Comparison of ENCODE assay signal across 18 mouse cellular contexts in genomic region chr5:129121654-129122285, GRCm38 (mm10). TPM values are rescaled to one million over a fixed set of nuclear protein-coding genes. Genes with fewer than 3 reads are reported as not detected.
A peak's percentile ranks its signal among the peaks of the same experiment; 100 is the strongest.
DNase-seq lines count a peak whose midpoint lies in the region; ATAC-seq and TF ChIP-seq lines count a peak whose summit lies in the region.
"Had no signal": no experiment of that assay in that cellular context is flagged by ENCODE, and none has a peak within 500 bp of the region (broad histone marks: within the 10 kb centered on the region; RNA-seq: fewer than 3 reads in every experiment).

No protein-coding gene starts in this region.

- TF ChIP-seq CTCF in kidney, postnatal 0 days (IDR thresholded peaks at IDR 0.05; ENCODE audit: low read depth): no peak
- TF ChIP-seq CTCF in cortical plate, adult 2 months (IDR thresholded peaks at IDR 0.05; ENCODE audit: extremely low read depth, insufficient read depth, low read length): no peak

- no peak overlapping the region for H3K4me3 ChIP-seq in kidney, postnatal 0 days (replicated peaks; ENCODE audit: low read depth, low read length)
- no peak overlapping the region for H3K4me3 ChIP-seq in cortical plate, adult 2 months (ENCODE audit: insufficient read depth, low read length)
- H3K4me3 ChIP-seq: embryonic facial prominence, embryonic 13.5 days; forebrain, embryonic 12.5 days; gastrocnemius, adult 2 months; heart, embryonic 13.5 days; hindbrain, embryonic 15.5 days had no signal

- no peaks in the 10 kb centered on the region for H3K9me3 ChIP-seq in kidney, postnatal 0 days (replicated peaks; ENCODE audit: low read length)
- H3K9me3 ChIP-seq: embryonic facial prominence, embryonic 13.5 days; forebrain, embryonic 12.5 days; heart, embryonic 13.5 days; hindbrain, embryonic 15.5 days had no signal

- DNase-seq in kidney, postnatal 0 days (ENCODE audit: low spot score): peak; percentile 42
- DNase-seq in kidney, postnatal 4 days: no peak
- peak; percentile 62 for DNase-seq in right cerebral cortex, adult 18-20 months
- no peak for DNase-seq in right cerebral cortex, postnatal 14 days
- DNase-seq in right cerebral cortex, postnatal 36 days (ENCODE audit: low spot score in 2 of 2): peak; percentile 47 to 64
- no peak for DNase-seq in layer of hippocampus, adult 11-12 months (ENCODE audit: low spot score)
- DNase-seq: cerebellum, adult 11 months; cerebellum, adult 8-10 months; cerebellum, postnatal 14 days; gastrocnemius, adult 2 months; gastrocnemius, postnatal 25 days; heart, postnatal 36 days had no signal

- H3K4me2 ChIP-seq in kidney, postnatal 0 days (ENCODE audit: low read length): no peak overlapping the region
- H3K4me2 ChIP-seq: embryonic facial prominence, embryonic 13.5 days; forebrain, embryonic 12.5 days; heart, embryonic 13.5 days; hindbrain, embryonic 15.5 days had no signal

- 40% methylated on average over 15 of the region's 15 CpGs for WGBS in kidney, postnatal 0 days

- H3K4me1 ChIP-seq in kidney, postnatal 0 days (replicated peaks; ENCODE audit: insufficient read depth, low read length): no peaks in the 10 kb centered on the region
- H3K4me1 ChIP-seq in cortical plate, adult 2 months (ENCODE audit: control insufficient read depth, insufficient read depth, low read length): peaks cover 12% of the 10 kb centered on the region
- H3K4me1 ChIP-seq: heart, embryonic 13.5 days had no signal

- no peaks in the 10 kb centered on the region for H3K36me3 ChIP-seq in kidney, postnatal 0 days (ENCODE audit: insufficient read depth, low read length)
- H3K36me3 ChIP-seq: embryonic facial prominence, embryonic 13.5 days; forebrain, embryonic 12.5 days; heart, embryonic 13.5 days; hindbrain, embryonic 15.5 days had no signal

- no peak for TF ChIP-seq POLR2A in cortical plate, adult 2 months (IDR thresholded peaks at IDR 0.05; ENCODE audit: extremely low read depth, insufficient read depth, low read length)

- H3K27me3 ChIP-seq in kidney, postnatal 0 days (ENCODE audit: insufficient read depth, low read length): no peaks in the 10 kb centered on the region
- H3K27me3 ChIP-seq: embryonic facial prominence, embryonic 13.5 days; forebrain, embryonic 12.5 days; heart, embryonic 13.5 days; hindbrain, embryonic 15.5 days had no signal

- ATAC-seq in kidney, postnatal 0 days (replicated peaks; ENCODE audit: low FRiP score, low read depth): no peak
- ATAC-seq: forebrain, embryonic 16.5 days had no signal

- H3K9ac ChIP-seq in kidney, postnatal 0 days (ENCODE audit: low read depth, low read length): no peak overlapping the region
- H3K9ac ChIP-seq: embryonic facial prominence, embryonic 13.5 days; forebrain, embryonic 12.5 days; heart, embryonic 13.5 days; hindbrain, embryonic 15.5 days had no signal

- H3K27ac ChIP-seq in kidney, postnatal 0 days: no peak overlapping the region
- 0 out of 2 replicates have a peak overlapping the region, but pooled peaks have one; percentile 32 for H3K27ac ChIP-seq in cortical plate, adult 2 months (ENCODE audit: insufficient read depth, low read length)
- H3K27ac ChIP-seq: embryonic facial prominence, embryonic 13.5 days; forebrain, embryonic 12.5 days; gastrocnemius, adult 2 months; heart, embryonic 13.5 days; hindbrain, embryonic 15.5 days had no signal

RNA-seq across cellular contexts. Expression of gene Adgrd1, which starts 25.2 kb away (rescaled TPM):
- 0.82 and 0.96 TPM in 2 replicates for polyA plus RNA-seq in kidney, postnatal 0 days (2015; fragmentation: Nextera tagmentation; extraction: Ambion mirVana)
- polyA plus RNA-seq in cortical plate, adult 2 months (2012; rRNA removed): 3.1 and 3.5 TPM in 2 replicates

Comparison
In these comparisons a context has a peak if more than half of its experiments do, and no peak if none do; other contexts are left out.
1. DNase-seq: peak in kidney, postnatal 0 days (single experiment), right cerebral cortex, adult 18-20 months (single experiment) and right cerebral cortex, postnatal 36 days (2 of 2); none in kidney, postnatal 4 days (0 of 2), right cerebral cortex, postnatal 14 days (single experiment) and layer of hippocampus, adult 11-12 months (single experiment).